Mouse (Mus musculus): ENCODE results near the gene Trip13. TPM values are rescaled to one million over a fixed set of nuclear protein-coding genes. Genes with fewer than 3 reads are reported as not detected.

Trip13 gene
- 44.1 and 54.9 TPM in 2 replicates for polyA plus RNA-seq (2014; fragmentation: Nextera tagmentation; extraction: Ambion mirVana)

DNA sequence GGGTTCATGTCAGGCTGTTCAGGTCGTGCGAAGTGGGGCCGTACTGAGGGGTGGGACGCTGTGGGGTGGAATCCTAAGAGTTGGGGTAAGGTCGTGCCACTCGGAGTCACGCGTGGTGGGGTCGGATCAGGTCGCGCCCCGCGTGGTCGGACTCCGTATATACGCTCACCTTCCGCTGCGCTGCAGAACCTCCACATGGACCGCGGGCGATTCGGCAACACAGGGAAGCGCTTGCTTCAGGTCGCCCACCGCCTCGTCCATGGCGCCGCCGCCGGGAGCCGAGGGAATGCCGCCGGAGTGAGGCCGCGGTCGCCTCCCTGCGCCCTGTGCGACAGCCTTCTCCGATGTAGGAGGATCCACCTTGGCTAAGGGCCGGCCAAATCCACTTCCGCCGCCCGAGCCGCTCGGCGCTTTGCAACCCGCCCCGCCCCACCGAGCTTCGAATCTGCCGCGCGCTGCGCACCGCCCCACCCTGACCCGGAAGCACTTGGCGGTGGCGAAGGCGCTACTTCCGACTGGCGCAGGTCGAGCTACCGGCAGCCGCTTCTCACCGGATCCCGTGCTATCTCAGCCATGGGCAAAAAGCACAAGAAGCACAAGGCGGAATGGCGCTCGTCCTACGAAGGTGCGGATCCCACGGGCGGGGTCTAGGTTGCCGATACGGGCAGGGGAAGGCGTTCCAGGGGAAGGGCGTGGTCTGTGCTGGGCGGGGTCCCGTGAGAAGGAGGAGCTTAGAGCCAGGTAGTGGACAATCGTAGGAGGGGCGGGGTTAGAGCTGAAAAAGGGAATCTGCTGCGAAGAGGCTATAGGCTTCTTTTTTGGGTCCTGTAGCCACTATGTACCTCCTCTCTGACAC, at the start of gene Trip13, which contains the start of gene Brd9:
Gene Trip13 (minus strand): TSS at position 464 of the 856 bp plus-strand sequence.
Gene Brd9 (plus strand): TSS at position 491 of the 856 bp plus-strand sequence.
- Histone ChIP-seq H3K36me3 (ENCODE audit: control insufficient read depth, insufficient read depth, low read length) (peaks cover 47% of the 10 kb centered on the region), H3K4me1 (ENCODE audit: control insufficient read depth, insufficient read depth, low read length) (peaks cover 4% of the 10 kb centered on the region; the same call in 1 of the 2 replicates), H3K4me2 (replicated peaks; ENCODE audit: low read depth, low read length) (peak within 1 kb of the TSS; percentile 62), H3K4me3 (ENCODE audit: low read length) (peak within 1 kb of the TSS; percentile 80), H3K9ac (ENCODE audit: low read depth, low read length) (peak within 1 kb of the TSS; percentile 82), H3K9me3 (ENCODE audit: control insufficient read depth, low read length) (no peaks in the 10 kb centered on the region), H3K27ac (ENCODE audit: low read depth, low read length) (peak within 1 kb of the TSS; percentile 88), H3K27me3 (ENCODE audit: control insufficient read depth, insufficient read depth, low read length) (no peaks in the 10 kb centered on the region)
- under 1% methylated on average over 82 of the region's 82 CpGs for WGBS
- ATAC-seq (ENCODE audit: low FRiP score, low TSS enrichment), result peak; percentile 95

DNA sequence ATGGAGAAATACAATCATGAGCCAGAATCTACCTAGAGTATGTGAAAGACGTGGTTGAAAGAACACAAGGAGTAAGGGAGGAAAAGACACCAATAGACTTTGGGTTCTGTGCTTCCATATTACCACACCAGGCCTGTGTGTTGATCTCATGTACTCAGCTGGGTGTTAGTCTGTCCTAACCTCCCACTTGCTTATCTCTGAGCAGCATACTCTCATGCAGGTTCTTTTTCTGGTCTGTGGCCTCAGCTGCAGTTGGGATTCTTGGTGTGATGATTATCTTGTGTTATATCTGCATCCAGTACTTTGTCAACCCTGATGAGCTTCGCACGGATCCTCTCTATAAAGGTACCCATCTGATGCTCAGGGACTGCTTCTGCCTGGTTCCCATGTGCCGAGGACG, 39.4 kb upstream of the Trip13 start:
- ATAC-seq (ENCODE audit: low FRiP score, low TSS enrichment), result no peak
- no peak overlapping the region for H3K4me2 ChIP-seq (replicated peaks; ENCODE audit: low read depth, low read length)
- no peak overlapping the region for H3K27ac ChIP-seq (ENCODE audit: low read depth, low read length)
- no peaks in the 10 kb centered on the region for H3K36me3 ChIP-seq (ENCODE audit: control insufficient read depth, insufficient read depth, low read length)
- H3K4me1 ChIP-seq (ENCODE audit: control insufficient read depth, insufficient read depth, low read length), result no peaks in the 10 kb centered on the region
- H3K27me3 ChIP-seq (ENCODE audit: control insufficient read depth, insufficient read depth, low read length), result no peaks in the 10 kb centered on the region
- H3K9ac ChIP-seq (ENCODE audit: low read depth, low read length), result no peak overlapping the region
- WGBS, result 85% methylated on average over 5 of the region's 5 CpGs
- H3K9me3 ChIP-seq (ENCODE audit: control insufficient read depth, low read length), result no peaks in the 10 kb centered on the region
- no peak overlapping the region for H3K4me3 ChIP-seq (ENCODE audit: low read length)

DNA sequence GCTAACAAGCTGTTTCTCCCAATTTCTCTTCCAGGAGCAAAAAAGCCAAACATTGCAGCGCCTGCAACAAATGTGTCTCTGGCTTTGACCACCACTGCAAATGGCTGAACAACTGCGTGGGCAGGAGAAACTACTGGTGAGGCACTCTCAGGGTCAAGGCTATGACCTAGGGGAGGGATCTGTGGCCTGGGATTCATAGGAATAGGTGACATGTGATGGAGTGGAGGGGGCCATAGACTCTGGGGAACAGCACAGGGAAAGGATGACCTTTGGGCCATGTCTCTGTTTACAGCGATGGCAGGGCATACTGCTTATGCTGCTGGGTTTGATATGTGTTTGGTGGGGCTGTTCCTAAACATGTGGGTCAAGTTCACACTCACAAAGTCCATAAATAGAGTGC, 36.9 kb upstream of the Trip13 start:
- H3K4me2 ChIP-seq (replicated peaks; ENCODE audit: low read depth, low read length), result no peak overlapping the region
- WGBS, result 83% methylated on average over 3 of the region's 3 CpGs
- no peaks in the 10 kb centered on the region for H3K27me3 ChIP-seq (ENCODE audit: control insufficient read depth, insufficient read depth, low read length)
- no peak overlapping the region for H3K9ac ChIP-seq (ENCODE audit: low read depth, low read length)
- H3K36me3 ChIP-seq (ENCODE audit: control insufficient read depth, insufficient read depth, low read length), result no peaks in the 10 kb centered on the region
- H3K27ac ChIP-seq (ENCODE audit: low read depth, low read length), result no peak overlapping the region
- no peaks in the 10 kb centered on the region for H3K9me3 ChIP-seq (ENCODE audit: control insufficient read depth, low read length)
- no peaks in the 10 kb centered on the region for H3K4me1 ChIP-seq (ENCODE audit: control insufficient read depth, insufficient read depth, low read length)
- no peak for ATAC-seq (ENCODE audit: low FRiP score, low TSS enrichment)
- no peak overlapping the region for H3K4me3 ChIP-seq (ENCODE audit: low read length)

DNA sequence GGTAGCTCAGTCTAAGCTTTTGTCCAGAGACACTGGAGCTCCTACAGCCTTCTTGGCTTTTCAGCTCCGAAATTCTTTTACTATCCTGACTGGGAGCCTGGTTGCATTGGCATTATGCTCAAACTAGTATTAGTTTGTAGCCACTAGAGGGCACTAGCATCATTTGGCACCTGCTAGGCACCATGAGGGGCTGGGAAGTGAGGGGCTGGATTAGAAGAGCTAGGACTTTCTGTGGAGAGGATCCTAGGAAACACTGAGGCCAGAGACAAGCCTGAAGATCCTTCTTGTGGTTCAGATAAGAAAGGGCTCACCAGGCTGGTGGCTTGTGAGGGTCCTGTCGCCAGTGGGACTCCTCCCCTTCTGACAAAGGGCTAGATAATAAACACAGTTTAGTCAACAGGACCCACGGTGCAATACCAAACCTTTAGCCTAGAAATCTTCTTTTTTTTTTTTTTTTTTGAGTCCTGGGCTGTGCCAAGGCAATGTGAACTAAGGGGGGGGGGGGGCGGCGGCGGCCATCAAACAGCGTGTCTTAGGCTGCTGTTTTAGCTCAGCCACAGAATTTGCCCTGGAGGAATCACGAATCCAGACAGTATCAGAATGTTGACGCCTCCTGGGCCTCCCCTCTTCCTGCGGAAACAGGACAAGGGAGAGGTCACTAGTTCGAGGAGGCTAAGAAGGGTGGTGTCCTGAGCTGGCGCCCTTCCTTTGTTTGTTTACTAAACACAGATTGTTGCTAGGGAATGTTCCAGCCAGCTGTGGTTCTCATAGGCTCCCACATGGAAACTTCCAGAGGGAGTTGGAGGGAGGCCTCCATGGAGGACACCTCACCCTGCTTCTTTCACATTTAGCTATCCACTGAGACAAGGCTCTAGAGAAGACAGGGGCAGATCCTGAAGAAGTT, 33.2 kb upstream of the Trip13 start:
- Histone ChIP-seq H3K4me3 (ENCODE audit: low read length) (no peak overlapping the region), H3K9ac (ENCODE audit: low read depth, low read length) (no peak overlapping the region), H3K4me1 (ENCODE audit: control insufficient read depth, insufficient read depth, low read length) (no peaks in the 10 kb centered on the region), H3K27ac (ENCODE audit: low read depth, low read length) (no peak overlapping the region), H3K36me3 (ENCODE audit: control insufficient read depth, insufficient read depth, low read length) (no peaks in the 10 kb centered on the region), H3K27me3 (ENCODE audit: control insufficient read depth, insufficient read depth, low read length) (no peaks in the 10 kb centered on the region), H3K4me2 (replicated peaks; ENCODE audit: low read depth, low read length) (no peak overlapping the region; the same call in 1 of the 2 replicates), H3K9me3 (ENCODE audit: control insufficient read depth, low read length) (no peaks in the 10 kb centered on the region)
- WGBS, result 34% methylated on average over 12 of the region's 12 CpGs
- peak; percentile 81 for ATAC-seq (ENCODE audit: low FRiP score, low TSS enrichment)

DNA sequence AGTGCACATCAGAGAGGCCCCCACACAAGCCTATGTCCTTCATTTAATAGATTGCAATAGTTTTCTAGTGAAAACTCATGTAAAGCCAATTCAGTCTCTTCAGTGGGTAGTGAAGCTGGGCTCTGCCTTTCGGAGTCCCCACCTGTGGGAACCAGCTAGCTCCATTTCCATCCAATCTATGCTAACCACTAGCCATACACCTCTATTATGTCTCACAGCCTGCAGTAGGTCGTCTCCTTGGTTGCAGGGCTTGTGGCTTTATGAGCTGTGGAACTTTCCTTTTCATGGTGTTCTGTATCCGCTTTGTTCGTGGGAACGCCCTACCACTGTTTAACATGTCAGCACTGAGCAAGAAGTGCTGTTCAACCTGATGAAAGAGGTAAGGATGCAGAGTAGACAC, 26.0 kb upstream of the Trip13 start, which contains the start of gene Zdhhc11:
Gene Zdhhc11 (plus strand): TSS at position 301 of the 400 bp plus-strand sequence.
- no peak within 1 kb of the TSS for H3K4me2 ChIP-seq (replicated peaks; ENCODE audit: low read depth, low read length)
- no peak for ATAC-seq (ENCODE audit: low FRiP score, low TSS enrichment)
- no peak within 1 kb of the TSS for H3K9ac ChIP-seq (ENCODE audit: low read depth, low read length)
- no peak within 1 kb of the TSS for H3K4me3 ChIP-seq (ENCODE audit: low read length)
- H3K9me3 ChIP-seq (ENCODE audit: control insufficient read depth, low read length), result no peaks in the 10 kb centered on the region
- H3K36me3 ChIP-seq (ENCODE audit: control insufficient read depth, insufficient read depth, low read length), result peaks cover 33% of the 10 kb centered on the region
- H3K4me1 ChIP-seq (ENCODE audit: control insufficient read depth, insufficient read depth, low read length), result no peaks in the 10 kb centered on the region
- no peaks in the 10 kb centered on the region for H3K27me3 ChIP-seq (ENCODE audit: control insufficient read depth, insufficient read depth, low read length)
- H3K27ac ChIP-seq (ENCODE audit: low read depth, low read length), result no peak within 1 kb of the TSS
- WGBS, result 86% methylated on average over 5 of the region's 5 CpGs

DNA sequence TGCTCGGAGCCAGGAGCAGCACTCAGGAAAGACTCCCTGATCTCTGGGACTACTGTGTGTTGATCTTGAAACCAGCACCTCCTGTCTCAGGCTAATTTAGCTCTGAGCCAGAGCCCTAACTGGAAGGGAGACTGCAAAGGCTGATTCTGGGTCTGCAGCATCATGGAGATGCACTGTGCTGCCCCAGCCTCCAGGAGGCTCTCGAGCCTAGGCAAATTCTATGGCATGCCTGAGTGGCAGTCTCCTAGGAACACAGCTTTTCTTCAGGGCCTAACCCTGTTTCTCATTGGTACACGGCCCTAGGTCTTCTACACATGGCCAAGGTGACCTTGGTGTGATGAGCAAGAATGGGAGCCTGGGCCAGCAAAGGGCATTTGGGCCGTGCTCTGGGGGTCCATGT, 23.6 kb upstream of the Trip13 start:
- no peak overlapping the region for H3K4me2 ChIP-seq (replicated peaks; ENCODE audit: low read depth, low read length)
- H3K36me3 ChIP-seq (ENCODE audit: control insufficient read depth, insufficient read depth, low read length), result peaks cover 56% of the 10 kb centered on the region
- no peaks in the 10 kb centered on the region for H3K4me1 ChIP-seq (ENCODE audit: control insufficient read depth, insufficient read depth, low read length)
- no peak overlapping the region for H3K4me3 ChIP-seq (ENCODE audit: low read length)
- WGBS, result 85% methylated on average over 4 of the region's 4 CpGs
- H3K9me3 ChIP-seq (ENCODE audit: control insufficient read depth, low read length), result no peaks in the 10 kb centered on the region
- no peak for ATAC-seq (ENCODE audit: low FRiP score, low TSS enrichment)
- no peaks in the 10 kb centered on the region for H3K27me3 ChIP-seq (ENCODE audit: control insufficient read depth, insufficient read depth, low read length)
- no peak overlapping the region for H3K27ac ChIP-seq (ENCODE audit: low read depth, low read length)
- no peak overlapping the region for H3K9ac ChIP-seq (ENCODE audit: low read depth, low read length)

DNA sequence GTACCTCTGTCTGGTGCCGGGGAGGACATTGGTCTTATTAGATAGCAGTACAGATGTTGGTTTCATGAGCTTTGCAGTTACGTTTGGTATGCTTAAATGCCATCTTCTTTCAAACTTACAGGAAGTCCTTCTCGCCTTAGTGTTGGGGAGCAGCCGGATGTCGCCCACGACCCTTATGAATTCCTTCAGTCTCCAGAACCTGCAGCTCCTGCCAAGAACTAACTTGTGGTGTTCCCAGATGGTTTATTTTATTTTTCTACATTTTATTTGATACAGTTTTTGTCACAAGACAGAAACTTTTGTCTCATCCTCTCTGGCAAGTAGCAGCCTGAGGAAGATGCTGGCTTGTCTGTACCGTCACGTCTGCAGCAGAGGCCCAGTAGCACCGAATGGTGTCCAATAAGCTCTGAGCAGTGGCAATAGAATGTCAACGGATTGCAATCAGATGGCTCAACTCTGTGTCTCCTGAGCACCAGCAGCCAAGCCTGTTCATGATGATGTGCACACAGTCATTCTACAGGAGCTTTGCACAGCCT, 22.6 kb upstream of the Trip13 start:
- H3K27ac ChIP-seq (ENCODE audit: low read depth, low read length), result no peak overlapping the region
- 95% methylated on average over 10 of the region's 10 CpGs for WGBS
- no peak overlapping the region for H3K4me3 ChIP-seq (ENCODE audit: low read length)
- H3K4me1 ChIP-seq (ENCODE audit: control insufficient read depth, insufficient read depth, low read length), result no peaks in the 10 kb centered on the region
- no peaks in the 10 kb centered on the region for H3K9me3 ChIP-seq (ENCODE audit: control insufficient read depth, low read length)
- H3K36me3 ChIP-seq (ENCODE audit: control insufficient read depth, insufficient read depth, low read length), result peaks cover 66% of the 10 kb centered on the region
- ATAC-seq (ENCODE audit: low FRiP score, low TSS enrichment), result no peak
- H3K4me2 ChIP-seq (replicated peaks; ENCODE audit: low read depth, low read length), result no peak overlapping the region
- H3K9ac ChIP-seq (ENCODE audit: low read depth, low read length), result no peak overlapping the region
- no peaks in the 10 kb centered on the region for H3K27me3 ChIP-seq (ENCODE audit: control insufficient read depth, insufficient read depth, low read length)

DNA sequence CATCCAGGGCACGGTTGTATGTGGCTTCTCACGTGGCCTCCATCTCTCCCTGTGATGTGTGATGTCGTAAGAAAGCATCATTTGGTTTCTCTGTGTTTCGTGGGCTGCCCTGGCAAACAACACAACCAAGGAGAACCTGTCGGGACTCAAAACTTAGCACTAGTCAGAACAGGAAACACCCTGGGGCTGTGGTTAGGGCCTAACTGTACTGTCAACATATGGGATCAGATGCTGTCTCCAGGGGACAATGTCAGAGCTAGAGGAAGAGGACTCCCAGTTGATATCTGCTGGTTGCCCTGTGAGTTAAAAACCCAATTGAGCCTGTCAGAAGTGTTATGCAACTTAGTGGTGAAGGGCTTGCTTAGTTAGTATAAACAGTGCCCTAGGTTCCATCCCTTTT, 17.9 kb upstream of the Trip13 start:
- H3K4me3 ChIP-seq (ENCODE audit: low read length), result no peak overlapping the region
- H3K4me2 ChIP-seq (replicated peaks; ENCODE audit: low read depth, low read length), result no peak overlapping the region
- WGBS, result 94% methylated on average over 5 of the region's 5 CpGs
- no peaks in the 10 kb centered on the region for H3K9me3 ChIP-seq (ENCODE audit: control insufficient read depth, low read length)
- H3K9ac ChIP-seq (ENCODE audit: low read depth, low read length), result no peak overlapping the region
- no peak for ATAC-seq (ENCODE audit: low FRiP score, low TSS enrichment)
- H3K36me3 ChIP-seq (ENCODE audit: control insufficient read depth, insufficient read depth, low read length), result peaks cover 74% of the 10 kb centered on the region
- no peaks in the 10 kb centered on the region for H3K4me1 ChIP-seq (ENCODE audit: control insufficient read depth, insufficient read depth, low read length)
- no peaks in the 10 kb centered on the region for H3K27me3 ChIP-seq (ENCODE audit: control insufficient read depth, insufficient read depth, low read length)
- no peak overlapping the region for H3K27ac ChIP-seq (ENCODE audit: low read depth, low read length)

Data from kidney, embryonic 14.5 days (tissue).